Mouse (Mus musculus) ovary, adult 18-20 months (tissue): ENCODE results near the gene Spty2d1.
A peak's percentile ranks its signal among the peaks of the same experiment; 100 is the strongest.
"Not testable (repeated sequence)": the region's sequence is repeated elsewhere in the genome, so short reads cannot be mapped to it uniquely, and the experiment has no call there.

Experiments used
- DNase-seq: peaks from one replicate; pipeline ENCODE4 v3.0.0; 2022; ENCODE audit warnings: low spot score, mixed read lengths

Gene Spty2d1

GRCm38 (mm10) chr7:46989387-46989786 lies 18.8 kb downstream of the Spty2d1 start:
- DNase-seq: not testable (repeated sequence)

GRCm38 (mm10) chr7:46987073-46987472 lies 21.1 kb downstream of the Spty2d1 start:
- DNase-seq: no peak

GRCm38 (mm10) chr7:46986646-46987045 lies 21.6 kb downstream of the Spty2d1 start:
- DNase-seq: no peak

- no peak for DNase-seq
Measured at GRCm38 (mm10) chr7:46985718-46986505, 22.3 kb downstream of the Spty2d1 start.

- no peak for DNase-seq
Measured at GRCm38 (mm10) chr7:46983280-46983679, 24.9 kb downstream of the Spty2d1 start, which contains the start of gene Gm9999. Gene Gm9999, plus strand, starts transcription at chr7:46983580.

- no peak for DNase-seq
Measured at GRCm38 (mm10) chr7:46975456-46975855, 32.8 kb downstream of the Spty2d1 start.

GRCm38 (mm10) chr7:46974648-46975047 lies 33.6 kb downstream of the Spty2d1 start:
- no peak for DNase-seq

- no peak for DNase-seq
Measured at GRCm38 (mm10) chr7:46969898-46970297, 38.3 kb downstream of the Spty2d1 start.

- DNase-seq: no peak
Measured at GRCm38 (mm10) chr7:46964070-46964469, 44.1 kb downstream of the Spty2d1 start.

- peak; percentile 44 for DNase-seq
Measured at GRCm38 (mm10) chr7:46962806-46963618, 45.2 kb downstream of the Spty2d1 start.

GRCm38 (mm10) chr7:46962132-46962531 lies 46.1 kb downstream of the Spty2d1 start:
- DNase-seq: peak; percentile 20

- DNase-seq: peak; percentile 39
Measured at GRCm38 (mm10) chr7:46960991-46961390, 47.2 kb downstream of the Spty2d1 start.

GRCm38 (mm10) chr7:46958853-46959252 lies 49.4 kb downstream of the Spty2d1 start:
- no peak for DNase-seq

- peak; percentile 90 for DNase-seq
Measured at GRCm38 (mm10) chr7:46957831-46958691, 50.1 kb downstream of the Spty2d1 start, which contains the start of gene Uevld. Gene Uevld, minus strand, starts transcription at chr7:46958527.
